Mouse (Mus musculus) kidney, adult 11 months (tissue): ENCODE measurements around the gene Rnf212.

Source experiments
- DNase-seq: peaks from one replicate; pipeline ENCODE4 v3.0.0; 2022

The Rnf212 gene

DNA sequence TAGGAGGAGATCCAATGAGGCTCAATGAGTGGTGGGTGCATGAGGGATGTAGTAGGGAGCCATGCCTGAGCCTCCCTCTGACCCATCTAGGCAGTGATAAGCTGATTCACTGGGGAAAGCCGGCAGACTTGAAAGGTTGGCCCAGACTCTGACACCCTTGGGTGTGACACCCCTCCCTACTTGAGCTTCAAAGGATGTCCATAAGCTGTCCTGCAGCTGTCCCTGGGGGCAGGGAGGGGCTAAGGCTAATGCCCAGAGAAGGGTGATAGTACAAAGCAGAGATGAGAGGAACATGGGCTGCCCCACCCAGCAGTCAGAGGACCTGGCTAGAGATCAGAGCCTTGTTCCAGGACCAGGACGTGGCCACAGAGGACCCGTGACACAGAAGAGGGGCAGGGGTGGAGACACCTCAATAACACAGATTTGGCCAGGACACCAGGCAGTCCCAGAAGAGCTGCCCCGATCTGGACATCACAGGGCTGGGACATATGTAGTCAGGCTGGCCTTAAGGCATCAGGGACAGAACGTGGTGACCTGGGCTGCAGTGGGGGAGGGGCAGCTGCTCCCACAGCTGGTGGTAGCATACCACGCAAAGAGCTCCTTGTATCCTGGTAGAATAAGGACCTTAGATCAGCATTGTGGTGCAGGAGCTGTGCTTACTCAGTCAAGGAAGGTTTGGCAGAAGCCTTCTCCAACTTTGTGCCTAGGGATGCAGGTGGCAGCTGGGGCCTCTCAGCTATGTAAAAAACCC is 65.6 kb downstream of the Rnf212 start:
- DNase-seq: no peak

DNA sequence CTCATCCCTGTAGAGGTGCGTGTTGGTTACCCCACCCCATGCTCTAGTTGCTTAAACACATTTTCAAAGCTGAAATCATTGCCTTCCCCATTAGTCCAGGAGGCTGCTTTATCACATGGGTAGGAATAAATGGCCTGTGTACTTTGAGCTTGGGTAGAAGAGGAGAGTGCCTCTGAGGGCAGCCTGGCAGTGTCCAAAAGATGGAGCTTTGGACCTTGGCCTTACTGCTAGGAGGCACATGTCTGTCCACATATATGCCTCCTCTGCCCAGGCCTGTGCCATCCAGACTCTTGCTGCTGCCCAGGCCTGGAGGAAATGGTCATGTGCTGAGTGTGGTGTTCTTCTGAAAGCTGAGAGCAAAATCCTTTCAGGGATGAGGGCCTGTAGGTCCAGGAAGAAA is 66.4 kb downstream of the Rnf212 start:
- peak; percentile 86 for DNase-seq

DNA sequence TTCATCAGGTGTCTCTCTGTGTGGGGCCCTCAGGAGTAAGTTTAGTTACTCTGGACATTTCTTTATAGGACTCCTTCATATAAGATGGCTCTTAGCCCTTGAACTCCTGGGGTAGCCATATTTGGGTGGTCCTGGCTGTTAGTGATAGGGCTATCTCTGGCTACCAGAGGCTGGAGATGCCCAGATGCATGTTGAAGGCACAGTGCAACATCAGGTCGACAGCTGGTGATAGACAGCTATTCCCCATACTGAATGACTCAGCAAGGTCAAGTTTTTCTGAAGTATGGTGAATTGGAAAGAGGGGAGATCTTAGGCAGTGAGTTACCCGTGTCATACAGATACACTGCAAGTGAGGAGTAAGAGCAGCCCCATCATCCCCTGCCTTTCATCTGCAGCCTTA is 67.0 kb downstream of the Rnf212 start:
- DNase-seq: no peak

DNA sequence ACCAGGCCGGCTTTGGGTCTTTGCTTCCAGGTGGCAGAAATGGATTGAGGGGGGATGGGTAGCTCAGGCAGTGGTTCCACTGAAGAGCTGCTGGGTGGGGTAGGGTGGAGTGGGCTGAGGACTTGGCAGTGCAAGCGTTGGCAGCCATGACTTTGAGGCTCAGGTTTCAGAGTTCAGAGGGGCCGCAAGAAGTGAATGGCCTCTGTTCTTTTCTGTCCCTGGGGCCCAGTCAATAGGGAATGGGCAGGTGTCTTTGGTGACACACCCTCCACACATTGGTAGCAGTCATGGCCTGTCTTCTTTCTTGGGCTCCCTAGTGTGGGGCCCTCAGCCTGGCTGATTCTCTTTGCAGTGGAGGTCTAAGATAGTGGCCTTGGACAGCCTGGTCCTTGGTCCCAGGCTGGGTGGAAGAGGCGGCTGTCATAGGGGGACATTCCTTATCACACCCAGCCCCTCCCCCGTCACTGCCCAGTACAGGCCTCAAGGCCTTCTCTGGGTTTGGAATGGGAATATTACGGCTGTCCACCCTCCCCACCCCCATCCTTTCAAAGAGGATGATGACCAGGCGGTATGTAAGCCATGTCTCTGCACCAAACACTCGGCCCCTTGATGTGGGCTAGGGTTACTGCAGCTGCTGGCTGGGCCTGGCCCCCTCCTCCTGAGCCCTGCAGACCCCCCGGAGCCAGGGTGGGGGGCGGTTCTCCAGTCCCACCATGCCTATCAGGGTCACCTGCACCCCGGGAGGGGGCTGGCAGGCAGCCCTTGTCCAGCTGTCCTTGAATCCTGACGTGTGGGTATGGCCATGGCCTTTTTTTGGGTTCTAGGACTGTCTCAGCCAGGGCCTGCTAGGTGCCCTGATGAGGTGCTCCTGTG is 70.8 kb downstream of the Rnf212 start:
- no peak for DNase-seq

DNA sequence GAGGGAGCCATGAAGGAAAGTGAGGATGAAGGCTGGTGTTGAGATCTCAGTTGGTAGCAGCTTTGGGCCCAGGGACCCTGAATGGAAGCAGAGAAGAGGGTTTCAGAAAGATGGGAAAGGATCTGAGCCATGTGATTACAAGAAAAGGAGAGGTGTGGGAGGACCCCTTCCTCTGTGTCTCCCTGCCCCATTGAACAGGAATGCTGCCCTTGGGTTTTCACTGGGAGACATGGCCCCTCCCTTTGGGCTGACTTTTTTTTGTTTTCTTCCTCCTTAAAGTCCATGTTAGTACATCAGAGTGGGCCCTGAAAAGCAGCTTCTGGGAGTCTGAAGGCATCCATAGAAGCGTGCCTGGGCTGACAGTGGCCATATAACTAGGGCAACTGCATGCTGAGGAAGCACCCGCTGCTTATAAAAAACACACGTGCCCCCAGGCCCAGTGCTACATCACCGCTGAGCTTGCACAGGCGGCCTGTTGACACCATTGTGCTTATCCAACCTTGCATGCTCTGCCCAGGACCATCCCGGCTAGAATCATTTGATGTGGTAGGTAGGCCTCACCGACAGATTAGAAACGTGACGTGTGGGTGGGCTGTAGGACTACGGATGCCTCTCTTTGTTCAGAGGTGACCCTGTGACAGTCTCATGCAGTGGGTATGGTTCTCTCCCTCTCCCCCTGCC is 73.3 kb downstream of the Rnf212 start:
- DNase-seq: no peak

DNA sequence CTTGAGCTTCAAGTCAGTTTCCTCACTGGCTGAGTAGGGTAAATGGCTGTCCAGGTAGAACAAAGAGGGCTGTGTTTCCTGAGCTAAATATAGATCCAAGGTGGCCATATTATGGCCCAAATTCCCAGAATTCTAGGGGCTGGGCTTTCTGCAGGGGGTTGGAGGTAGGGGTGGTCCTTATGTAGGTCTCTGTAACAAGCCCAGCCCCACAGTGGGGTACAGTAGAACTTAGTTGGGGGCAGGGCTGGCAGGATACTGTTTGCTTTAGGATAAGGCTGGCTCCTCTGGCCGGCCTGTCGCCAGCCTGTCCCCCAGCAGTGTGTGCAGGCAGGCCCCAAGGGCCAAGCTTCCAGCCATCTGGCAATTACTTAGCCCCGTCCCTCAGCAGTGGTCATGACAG is 74.4 kb downstream of the Rnf212 start:
- DNase-seq: no peak

DNA sequence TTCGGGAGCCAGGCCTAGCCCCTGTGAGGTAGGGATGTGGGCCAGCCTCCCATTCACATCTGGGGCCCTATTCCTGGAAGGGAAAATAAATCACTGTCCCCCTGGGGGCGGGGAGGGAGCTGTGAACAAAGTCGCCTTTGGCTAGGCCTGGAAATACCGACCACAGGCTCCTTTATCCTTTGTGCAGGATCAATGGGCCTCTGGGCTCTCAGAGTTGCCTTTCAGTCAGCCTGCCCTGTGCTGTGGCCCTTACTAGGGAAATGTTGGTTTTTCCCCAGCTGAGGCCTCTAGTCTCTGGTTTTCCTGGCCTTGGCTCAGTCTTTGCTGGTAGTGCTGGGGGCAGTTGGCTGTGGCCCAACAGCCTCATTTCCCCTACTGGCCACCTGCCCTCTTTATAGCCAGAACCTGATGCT is 77.4 kb downstream of the Rnf212 start:
- DNase-seq: no peak

DNA sequence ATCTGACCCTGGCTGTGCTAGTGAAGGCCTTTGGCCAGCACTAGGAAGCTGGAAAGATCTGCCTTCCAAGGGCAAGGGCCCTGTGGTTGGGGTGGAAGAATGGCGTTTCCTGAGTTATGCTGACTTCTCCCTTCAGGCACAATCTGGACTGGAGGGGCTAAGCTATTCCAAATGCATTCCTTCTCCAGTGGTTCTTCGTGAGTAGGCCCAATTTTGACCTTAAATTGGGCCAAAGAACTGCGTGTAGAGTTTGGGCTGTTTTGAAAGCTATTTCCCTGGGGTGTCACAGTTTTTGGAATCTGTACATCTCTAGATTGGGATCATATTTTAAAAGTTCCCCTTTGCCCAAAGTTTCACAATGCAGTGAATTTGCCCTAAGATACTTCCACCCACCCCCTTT is 78.2 kb downstream of the Rnf212 start:
- DNase-seq: no peak

DNA sequence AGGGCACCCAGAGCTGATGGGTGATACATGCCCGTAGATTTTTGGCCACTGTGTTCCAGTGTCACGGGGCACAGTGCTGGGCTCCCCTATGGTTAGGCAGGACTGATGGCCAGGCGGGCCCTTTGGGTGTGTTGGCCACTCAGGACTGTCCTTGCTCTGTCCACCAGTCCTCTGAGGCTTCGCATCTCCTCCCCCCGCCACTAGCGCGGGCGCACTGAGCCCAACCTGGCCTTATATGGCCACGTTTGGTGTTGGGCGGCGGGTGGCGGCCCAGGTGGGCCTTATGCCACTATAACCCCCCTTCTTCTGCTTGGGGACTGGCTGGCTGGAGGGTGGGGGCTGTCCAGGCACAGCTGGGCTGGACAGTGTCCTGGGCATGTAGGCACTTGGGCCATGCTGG is 78.9 kb downstream of the Rnf212 start:
- DNase-seq: no peak

DNA sequence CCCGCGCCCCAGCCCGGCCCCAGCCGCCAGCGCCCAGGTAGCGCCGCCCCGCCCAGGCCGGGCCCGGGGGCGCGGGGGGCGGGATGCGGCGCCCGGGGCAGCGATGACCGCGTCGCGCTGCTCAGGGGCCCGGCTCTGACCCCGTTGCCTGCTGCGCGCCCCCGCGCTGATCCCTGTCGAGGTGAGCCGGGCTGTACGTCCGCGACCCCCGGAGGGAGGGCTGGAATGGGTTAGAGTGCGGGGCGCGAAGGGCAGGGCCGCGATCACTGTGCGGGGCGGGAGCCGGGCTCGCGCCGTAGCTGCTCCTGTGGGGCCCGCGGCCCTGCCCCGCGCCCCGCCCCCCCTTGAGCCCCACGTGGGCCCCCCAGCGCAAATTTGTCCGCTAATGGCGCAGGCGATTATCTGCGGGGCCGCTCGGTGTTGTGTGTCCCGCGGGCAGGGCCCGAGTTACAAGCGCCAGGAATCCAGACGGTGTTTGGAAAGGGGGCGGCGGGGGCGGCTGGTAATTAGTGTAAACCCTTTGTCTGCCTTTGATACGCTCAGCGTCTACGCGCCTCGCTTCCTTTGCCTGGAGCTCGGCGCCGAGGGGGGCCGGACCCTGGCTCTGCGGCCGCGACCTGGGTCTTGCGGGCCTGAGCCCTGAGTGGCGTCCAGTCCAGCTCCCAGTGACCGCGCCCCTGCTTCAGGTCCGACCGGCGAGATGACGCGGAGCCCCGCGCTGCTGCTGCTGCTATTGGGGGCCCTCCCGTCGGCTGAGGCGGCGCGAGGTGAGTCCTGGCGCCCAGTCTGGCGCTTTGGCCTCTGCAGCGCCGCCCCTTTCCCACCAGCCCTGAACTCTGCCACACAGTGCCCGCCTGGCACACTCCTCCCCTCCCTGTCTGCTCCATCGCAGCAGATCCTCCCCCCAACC is 80.2 kb downstream of the Rnf212 start:
- DNase-seq: peak; percentile 68

DNA sequence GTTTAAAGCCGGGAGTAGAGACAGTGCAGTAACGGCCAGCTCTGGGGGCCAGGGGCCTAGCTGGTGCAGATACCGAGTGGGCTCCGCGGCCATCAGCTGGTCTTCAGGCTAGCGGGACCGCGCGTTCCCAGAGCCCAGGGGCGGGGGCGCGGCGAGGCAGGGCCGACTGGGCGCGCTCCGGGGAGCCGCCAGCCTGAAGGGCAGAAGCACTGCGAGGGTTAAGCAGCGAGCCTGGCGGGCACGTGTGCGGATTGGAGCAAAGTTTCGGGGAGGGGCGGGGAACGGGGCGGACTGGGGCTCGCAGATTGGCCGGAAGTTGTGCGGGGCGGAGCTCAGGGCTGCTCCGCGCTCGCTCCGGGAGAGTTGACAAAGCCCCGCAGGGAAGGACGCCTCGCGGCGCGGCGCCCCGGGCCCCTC is 80.9 kb downstream of the Rnf212 start:
- peak; percentile 80 for DNase-seq

DNA sequence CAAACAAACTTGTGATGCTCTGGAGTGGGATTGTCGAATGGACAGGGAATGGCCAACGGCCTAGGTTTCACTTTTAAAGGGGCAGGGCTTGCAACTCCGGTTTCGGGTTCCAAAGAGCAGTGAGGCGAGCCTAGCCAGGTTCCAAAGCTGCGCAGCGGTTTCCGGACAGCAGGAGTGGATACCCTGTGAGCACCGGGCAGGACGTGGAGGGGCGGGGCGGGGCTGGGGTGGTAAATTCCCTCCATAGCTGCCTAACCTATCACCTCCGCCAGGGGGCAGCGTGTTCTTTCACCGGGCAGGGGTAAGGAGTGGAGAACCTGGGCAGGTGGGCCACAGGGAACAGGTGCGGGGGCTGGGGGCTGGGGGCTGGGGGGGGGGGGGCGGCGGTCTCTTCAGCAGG is 82.5 kb downstream of the Rnf212 start, which contains the start of gene Fgfrl1:
TSS of gene Fgfrl1 (plus strand) at position 112 of the 400 bp plus-strand sequence.
- DNase-seq: peak; percentile 76

DNA sequence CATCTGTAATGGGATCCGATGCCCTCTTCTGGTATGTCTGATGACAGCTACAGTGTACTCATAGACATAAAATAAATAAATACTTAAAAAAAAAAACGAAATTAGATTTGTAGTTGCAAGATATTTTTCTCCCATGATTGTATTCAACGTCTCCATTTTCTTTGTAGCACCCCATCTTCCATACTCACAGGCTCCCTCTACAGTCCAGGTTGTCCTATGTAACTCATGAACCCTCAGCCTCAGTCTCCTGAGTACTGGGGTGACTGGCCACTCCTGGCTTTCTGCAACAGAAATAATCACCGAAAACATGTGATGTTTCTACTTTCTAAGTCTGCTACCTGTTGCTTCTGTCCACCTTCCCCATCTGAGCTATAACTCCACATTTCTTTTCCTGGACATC is 83.6 kb downstream of the Rnf212 start:
- no peak for DNase-seq

DNA sequence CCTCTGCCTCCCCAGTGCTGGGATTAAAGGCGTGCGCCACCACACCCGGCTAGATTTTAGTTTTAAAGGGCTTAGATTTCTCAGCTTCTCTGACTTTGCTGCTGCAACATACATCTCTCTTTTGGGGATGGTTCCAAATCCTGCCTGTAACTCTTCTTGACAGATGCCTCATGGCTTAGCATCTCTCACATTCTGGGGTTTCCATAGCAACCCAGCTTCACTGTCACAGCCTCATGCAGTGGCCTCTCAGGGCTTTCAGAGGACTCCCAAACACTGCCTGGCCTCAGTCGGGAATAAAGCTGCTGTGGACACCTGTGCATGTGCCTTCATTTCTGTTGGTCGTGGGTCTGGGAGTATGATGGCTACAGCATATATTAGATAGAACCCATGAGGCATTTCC is 85.7 kb downstream of the Rnf212 start:
- DNase-seq: no peak

DNA sequence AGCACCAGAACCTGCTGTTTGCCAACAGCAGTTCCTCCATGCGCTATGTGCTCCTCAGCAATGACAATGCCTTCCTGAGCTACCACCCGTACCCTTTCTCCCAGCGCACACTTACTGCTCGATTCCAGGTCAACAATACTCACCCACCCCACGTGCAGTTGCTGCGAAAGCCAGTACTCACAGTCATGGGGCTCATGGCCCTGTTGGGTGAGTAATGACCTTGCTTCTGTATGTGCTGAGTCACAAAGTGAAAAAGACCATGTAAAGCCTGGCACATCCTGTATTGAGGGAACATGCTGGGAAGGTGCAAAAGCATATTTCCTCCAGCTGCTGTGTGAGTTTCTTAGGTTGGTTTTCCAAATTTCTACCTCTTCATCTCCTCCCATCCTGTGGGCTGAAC is 93.9 kb downstream of the Rnf212 start:
- DNase-seq: no peak

DNA sequence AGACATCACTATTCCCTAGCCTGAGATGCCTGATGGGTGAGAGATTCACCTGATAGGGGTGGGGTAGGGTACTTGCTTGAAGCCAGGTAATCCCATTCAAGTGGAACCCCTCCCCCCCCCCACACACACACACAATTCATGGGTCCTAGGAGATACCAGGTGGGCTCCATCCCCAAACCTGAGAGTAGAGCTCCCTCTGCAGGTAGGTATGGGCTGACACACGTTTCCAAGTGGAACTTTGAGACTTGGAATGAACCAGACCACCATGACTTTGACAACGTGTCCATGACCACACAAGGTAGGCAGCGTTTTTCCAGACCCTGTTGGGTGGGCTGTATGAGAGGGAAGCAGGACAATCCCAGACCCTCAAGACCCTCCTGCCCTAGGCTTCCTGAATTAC is 94.9 kb downstream of the Rnf212 start:
- no peak for DNase-seq
